Mouse (Mus musculus) E14TG2a.4 (cell line): ENCODE results near the gene Polr2b.

Experiments used
- CTCF ChIP-seq: conservative IDR thresholded peaks from 2 replicates; pipeline ENCODE4 v1.5.1; 2014; ENCODE audit warnings: low read length
- POU5F1 ChIP-seq: IDR thresholded peaks from 2 replicates; pipeline ENCODE4 v1.6.1; 2014; ENCODE audit warnings: low read length, borderline replicate concordance

GRCm38 (mm10) chr5:77309924-77310772 is at the start of gene Polr2b, which contains the start of gene Noa1:
- TF ChIP-seq CTCF (no peak), POU5F1 (no peak)
